Mouse (Mus musculus): ENCODE measurements around the gene Syt13. TPM values are rescaled to one million over a fixed set of nuclear protein-coding genes. Genes with fewer than 3 reads are reported as not detected.

The Syt13 gene
- polyA plus RNA-seq, 1 experiment from 2014 or later = 6.1 TPM

GRCm38 (mm10) chr2:92966257-92966656 is 51.4 kb downstream of the Syt13 start:
- no peak overlapping the region for H3K27ac ChIP-seq (ENCODE audit: low read depth, low read length)
- no peak for DNase-seq (ENCODE audit: low spot score)
- no peaks in the 10 kb centered on the region for H3K36me3 ChIP-seq (ENCODE audit: control insufficient read depth, insufficient read depth, low read length)
- H3K9ac ChIP-seq (ENCODE audit: low read length) = no peak overlapping the region
- H3K4me3 ChIP-seq (ENCODE audit: low read depth, low read length) = no peak overlapping the region
- no peak overlapping the region for H3K4me2 ChIP-seq (ENCODE audit: low read depth, low read length, severe bottlenecking)
- H3K9me3 ChIP-seq (ENCODE audit: control insufficient read depth, low read length) = no peaks in the 10 kb centered on the region
- ATAC-seq (replicated peaks; ENCODE audit: low FRiP score) = 0 out of 2 replicates have a peak, but pooled peaks have one; percentile 10
- WGBS = 45% methylated on average over 8 of the region's 8 CpGs
- H3K27me3 ChIP-seq (ENCODE audit: control insufficient read depth, insufficient read depth, low read length) = no peaks in the 10 kb centered on the region
- H3K4me1 ChIP-seq (replicated peaks; ENCODE audit: control insufficient read depth, insufficient read depth, low read length) = no peaks in the 10 kb centered on the region

- no peak for DNase-seq (ENCODE audit: low spot score)
- no peak for ATAC-seq (replicated peaks; ENCODE audit: low FRiP score)
Observed at GRCm38 (mm10) chr2:92967032-92967838, 52.3 kb downstream of the Syt13 start.

GRCm38 (mm10) chr2:92967839-92968166 is 52.9 kb downstream of the Syt13 start:
- Histone ChIP-seq H3K27ac (ENCODE audit: low read depth, low read length) (no peak overlapping the region), H3K9ac (ENCODE audit: low read length) (no peak overlapping the region), H3K4me1 (replicated peaks; ENCODE audit: control insufficient read depth, insufficient read depth, low read length) (no peaks in the 10 kb centered on the region), H3K36me3 (ENCODE audit: control insufficient read depth, insufficient read depth, low read length) (no peaks in the 10 kb centered on the region), H3K9me3 (ENCODE audit: control insufficient read depth, low read length) (no peaks in the 10 kb centered on the region), H3K4me2 (ENCODE audit: low read depth, low read length, severe bottlenecking) (no peak overlapping the region), H3K27me3 (ENCODE audit: control insufficient read depth, insufficient read depth, low read length) (no peaks in the 10 kb centered on the region), H3K4me3 (ENCODE audit: low read depth, low read length) (no peak overlapping the region)
- ATAC-seq (replicated peaks; ENCODE audit: low FRiP score) (no peak), DNase-seq (ENCODE audit: low spot score) (no peak)
- 52% methylated on average over 4 of the region's 4 CpGs for WGBS

More at GRCm38 (mm10) chr2:92967032-92967838, 52.3 kb downstream of the Syt13 start:
- Histone ChIP-seq H3K9me3 (ENCODE audit: control insufficient read depth, low read length) (no peaks in the 10 kb centered on the region), H3K4me3 (ENCODE audit: low read depth, low read length) (no peak overlapping the region), H3K9ac (ENCODE audit: low read length) (0 out of 2 replicates have a peak overlapping the region, but pooled peaks have one; percentile 39), H3K27me3 (ENCODE audit: control insufficient read depth, insufficient read depth, low read length) (no peaks in the 10 kb centered on the region), H3K27ac (ENCODE audit: low read depth, low read length) (no peak overlapping the region), H3K36me3 (ENCODE audit: control insufficient read depth, insufficient read depth, low read length) (no peaks in the 10 kb centered on the region), H3K4me2 (ENCODE audit: low read depth, low read length, severe bottlenecking) (no peak overlapping the region), H3K4me1 (replicated peaks; ENCODE audit: control insufficient read depth, insufficient read depth, low read length) (no peaks in the 10 kb centered on the region)
- 31% methylated on average over 10 of the region's 10 CpGs for WGBS

GRCm38 (mm10) chr2:92971069-92971468 is 56.2 kb downstream of the Syt13 start:
- 82% methylated on average over 9 of the region's 9 CpGs for WGBS
- Histone ChIP-seq H3K4me2 (ENCODE audit: low read depth, low read length, severe bottlenecking) (no peak overlapping the region), H3K9me3 (ENCODE audit: control insufficient read depth, low read length) (no peaks in the 10 kb centered on the region), H3K36me3 (ENCODE audit: control insufficient read depth, insufficient read depth, low read length) (no peaks in the 10 kb centered on the region; the same call in 1 of the 2 replicates), H3K9ac (ENCODE audit: low read length) (no peak overlapping the region), H3K4me3 (ENCODE audit: low read depth, low read length) (no peak overlapping the region), H3K4me1 (replicated peaks; ENCODE audit: control insufficient read depth, insufficient read depth, low read length) (no peaks in the 10 kb centered on the region), H3K27me3 (ENCODE audit: control insufficient read depth, insufficient read depth, low read length) (no peaks in the 10 kb centered on the region), H3K27ac (ENCODE audit: low read depth, low read length) (no peak overlapping the region)
- ATAC-seq (replicated peaks; ENCODE audit: low FRiP score) (no peak), DNase-seq (ENCODE audit: low spot score) (no peak)

- Histone ChIP-seq H3K4me3 (ENCODE audit: low read depth, low read length) (no peak overlapping the region), H3K9ac (ENCODE audit: low read length) (no peak overlapping the region), H3K27ac (ENCODE audit: low read depth, low read length) (no peak overlapping the region), H3K9me3 (ENCODE audit: control insufficient read depth, low read length) (no peaks in the 10 kb centered on the region), H3K4me2 (ENCODE audit: low read depth, low read length, severe bottlenecking) (no peak overlapping the region), H3K4me1 (replicated peaks; ENCODE audit: control insufficient read depth, insufficient read depth, low read length) (no peaks in the 10 kb centered on the region), H3K27me3 (ENCODE audit: control insufficient read depth, insufficient read depth, low read length) (no peaks in the 10 kb centered on the region), H3K36me3 (ENCODE audit: control insufficient read depth, insufficient read depth, low read length) (no peaks in the 10 kb centered on the region; the same call in 1 of the 2 replicates)
- ATAC-seq (replicated peaks; ENCODE audit: low FRiP score) = no peak
- WGBS = 92% methylated on average over 8 of the region's 8 CpGs
- no peak for DNase-seq (ENCODE audit: low spot score)
Observed at GRCm38 (mm10) chr2:92971536-92971935, 56.6 kb downstream of the Syt13 start.

GRCm38 (mm10) chr2:92972071-92972470 is 57.2 kb downstream of the Syt13 start:
- WGBS = 90% methylated on average over 17 of the region's 17 CpGs
- Histone ChIP-seq H3K4me2 (ENCODE audit: low read depth, low read length, severe bottlenecking) (no peak overlapping the region), H3K36me3 (ENCODE audit: control insufficient read depth, insufficient read depth, low read length) (no peaks in the 10 kb centered on the region; the same call in 1 of the 2 replicates), H3K9me3 (ENCODE audit: control insufficient read depth, low read length) (no peaks in the 10 kb centered on the region), H3K4me1 (replicated peaks; ENCODE audit: control insufficient read depth, insufficient read depth, low read length) (no peaks in the 10 kb centered on the region), H3K4me3 (ENCODE audit: low read depth, low read length) (no peak overlapping the region), H3K27me3 (ENCODE audit: control insufficient read depth, insufficient read depth, low read length) (no peaks in the 10 kb centered on the region), H3K27ac (ENCODE audit: low read depth, low read length) (no peak overlapping the region), H3K9ac (ENCODE audit: low read length) (no peak overlapping the region)
- ATAC-seq (replicated peaks; ENCODE audit: low FRiP score) (no peak), DNase-seq (ENCODE audit: low spot score) (no peak)

GRCm38 (mm10) chr2:92973646-92974045 is 58.7 kb downstream of the Syt13 start:
- ATAC-seq (replicated peaks; ENCODE audit: low FRiP score) (no peak), DNase-seq (ENCODE audit: low spot score) (no peak)
- Histone ChIP-seq H3K9me3 (ENCODE audit: control insufficient read depth, low read length) (no peaks in the 10 kb centered on the region), H3K9ac (ENCODE audit: low read length) (no peak overlapping the region), H3K27me3 (ENCODE audit: control insufficient read depth, insufficient read depth, low read length) (no peaks in the 10 kb centered on the region), H3K4me3 (ENCODE audit: low read depth, low read length) (no peak overlapping the region), H3K4me1 (replicated peaks; ENCODE audit: control insufficient read depth, insufficient read depth, low read length) (no peaks in the 10 kb centered on the region), H3K27ac (ENCODE audit: low read depth, low read length) (no peak overlapping the region), H3K36me3 (ENCODE audit: control insufficient read depth, insufficient read depth, low read length) (no peaks in the 10 kb centered on the region; the same call in 1 of the 2 replicates), H3K4me2 (ENCODE audit: low read depth, low read length, severe bottlenecking) (no peak overlapping the region)
- 95% methylated on average over 20 of the region's 20 CpGs for WGBS

- Histone ChIP-seq H3K9ac (ENCODE audit: low read length) (no peak overlapping the region), H3K4me1 (replicated peaks; ENCODE audit: control insufficient read depth, insufficient read depth, low read length) (no peaks in the 10 kb centered on the region), H3K9me3 (ENCODE audit: control insufficient read depth, low read length) (no peaks in the 10 kb centered on the region), H3K27ac (ENCODE audit: low read depth, low read length) (no peak overlapping the region), H3K27me3 (ENCODE audit: control insufficient read depth, insufficient read depth, low read length) (no peaks in the 10 kb centered on the region), H3K4me2 (ENCODE audit: low read depth, low read length, severe bottlenecking) (no peak overlapping the region), H3K36me3 (ENCODE audit: control insufficient read depth, insufficient read depth, low read length) (no peaks in the 10 kb centered on the region; the same call in 1 of the 2 replicates), H3K4me3 (ENCODE audit: low read depth, low read length) (no peak overlapping the region)
- no peak for DNase-seq (ENCODE audit: low spot score)
- 72% methylated on average over 14 of the region's 14 CpGs for WGBS
- ATAC-seq (replicated peaks; ENCODE audit: low FRiP score) = no peak
Observed at GRCm38 (mm10) chr2:92975031-92975790, 60.3 kb downstream of the Syt13 start.

Measured in forebrain, embryonic 11.5 days (tissue).